1 mouse cellular context compared by ENCODE assay signal in genomic region chr15:31502313-31502712, GRCm38 (mm10).
TF ChIP-seq lines count a peak whose summit lies in the region.

No protein-coding gene starts in this region.

TF ChIP-seq in MEL, 35 proteins besides CTCF, POLR2A, EP300 and RAD21 (continued from another document):
- TF ChIP-seq KAT2A (conservative IDR thresholded peaks at IDR 0.05; ENCODE audit: low read depth, low read length) = no peak
- no peak for TF ChIP-seq E2F4 (IDR thresholded peaks at IDR 0.05; ENCODE audit: borderline replicate concordance, low read depth, low read length)
- TF ChIP-seq MYB (IDR thresholded peaks at IDR 0.05; ENCODE audit: low read depth, low read length) = no peak
- 0 out of 2 replicates have a peak, but pooled peaks have one; percentile 12 for TF ChIP-seq ZNF384 (IDR thresholded peaks at IDR 0.05; ENCODE audit: low read depth, low read length)
- TF ChIP-seq MEF2A (IDR thresholded peaks at IDR 0.05; ENCODE audit: extremely low read depth, insufficient replicate concordance, low read depth, low read length, poor library complexity, severe bottlenecking) = no peak
